Mouse (Mus musculus) heart, postnatal 0 days (tissue): ENCODE measurements around the gene Lhfp.

Experiments
- CTCF ChIP-seq: IDR thresholded peaks from 2 replicates; pipeline ENCODE4 v1.5.1; 2016; ENCODE audit warnings: antibody characterized with exemption, control low read depth, low read depth
- EP300 ChIP-seq: IDR thresholded peaks from 2 replicates; pipeline ENCODE4 v1.6.1; 2016; ENCODE audit warnings: antibody characterized with exemption, low read depth

DNA sequence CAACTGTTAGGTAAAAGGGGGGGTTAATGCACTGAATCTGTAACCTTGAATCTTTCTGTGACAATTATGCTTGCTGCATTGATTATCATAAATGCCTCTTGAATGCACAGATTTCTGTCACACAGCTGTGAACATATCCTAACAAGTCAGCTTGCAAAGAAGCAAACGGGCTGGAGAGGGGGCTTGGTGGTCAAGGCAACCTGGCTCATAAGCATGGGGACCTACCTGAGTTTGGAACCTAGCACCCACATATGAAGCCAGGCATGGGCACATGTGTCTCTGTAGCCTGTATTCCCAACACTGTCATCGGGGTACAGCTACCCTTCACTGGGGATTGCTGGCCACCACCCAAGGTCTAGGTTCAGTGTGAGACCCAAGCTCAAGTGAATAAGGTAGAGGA is 48.6 kb downstream of the Lhfp start:
- no peak for TF ChIP-seq CTCF
- TF ChIP-seq EP300, result no peak
